Mouse (Mus musculus) forebrain, postnatal 0 days (tissue): ENCODE results near the gene Lrp1. TPM values are rescaled to one million over a fixed set of nuclear protein-coding genes. Genes with fewer than 3 reads are reported as not detected.

ENCODE experiments used
- ATAC-seq: fragments of 200-750 bp; cut with Nextera tagmentation; 2 replicates; pipeline ENCODE4 v1.8.0; 2017; ENCODE audit warnings: mild to moderate bottlenecking, moderate library complexity
- DNase-seq: peaks from one replicate; pipeline ENCODE4 v3.0.0-alpha.2; 2015
- H3K27ac ChIP-seq: fragments of 300-500 bp; sonication (generic); 2 replicates; pipeline ENCODE4 v1.5.1; 2014; ENCODE audit warnings: low read depth, mild to moderate bottlenecking, antibody characterized with exemption, low read length, moderate library complexity, mixed read lengths
- H3K27me3 ChIP-seq: fragments of 300-500 bp; sonication (generic); 2 replicates; pipeline ENCODE4 v1.6.1; 2014; ENCODE audit warnings: mild to moderate bottlenecking, low read length, mixed read lengths; ENCODE audit not compliant: insufficient read depth
- H3K36me3 ChIP-seq: fragments of 300-500 bp; sonication (generic); 2 replicates; pipeline ENCODE4 v1.6.1; 2014; ENCODE audit warnings: mild to moderate bottlenecking, moderate library complexity; ENCODE audit not compliant: insufficient read depth
- H3K4me1 ChIP-seq: fragments of 300-500 bp; sonication (generic); 2 replicates; pipeline ENCODE4 v1.6.1; 2014; ENCODE audit warnings: antibody characterized with exemption; ENCODE audit not compliant: insufficient read depth
- H3K4me2 ChIP-seq: fragments of 300-500 bp; sonication (generic); 2 replicates; pipeline ENCODE4 v1.6.1; 2014; ENCODE audit warnings: low read depth, mild to moderate bottlenecking, moderate library complexity
- H3K4me3 ChIP-seq: fragments of 300-500 bp; sonication (generic); 2 replicates; pipeline ENCODE4 v1.5.1; 2014; ENCODE audit warnings: low read depth, low read length, mixed read lengths
- H3K9ac ChIP-seq: fragments of 300-500 bp; sonication (generic); 2 replicates; pipeline ENCODE4 v1.6.1; 2014; ENCODE audit warnings: mild to moderate bottlenecking
- H3K9me3 ChIP-seq: fragments of 300-500 bp; sonication (generic); 2 replicates; pipeline ENCODE4 v1.6.1; 2016; ENCODE audit warnings: low read length
- CTCF ChIP-seq: sonication (generic); IDR thresholded peaks from 2 replicates; pipeline ENCODE4 v1.5.1; 2016; ENCODE audit warnings: antibody characterized with exemption, control low read depth, low read depth
- WGBS: fragments of 180-500 bp; shearing (Covaris S2); extraction: QIAGEN DNeasy Blood & Tissue Kit; methylation state at CpG from one replicate; pipeline ENCODE4 v1.1.7; 2014; 5-methylcytosine and 5-hydroxymethylcytosine counted together
- polyA plus RNA-seq: library from polyadenylated mRNA; unstranded; fragments of >200 nt; fragmentation: Nextera tagmentation; extraction: Ambion mirVana; gene quantifications from 2 replicates; pipeline ENCODE4 v1.2.1, GENCODE M21; 2015
- total RNA-seq: library from RNA; depleted of rRNA; stranded (reverse); fragments of >200 nt; gene quantifications from 2 replicates; pipeline ENCODE4 v1.2.3, GENCODE M21; 2014

Lrp1 gene
- total and polyA plus RNA-seq, 2 experiments from 2014 or later: 70.4 to 228 TPM

- no peak for TF ChIP-seq CTCF
- no peak overlapping the region for H3K9ac ChIP-seq
- H3K4me1 ChIP-seq: no peaks in the 10 kb centered on the region
- no peak overlapping the region for H3K4me3 ChIP-seq
- no peak for DNase-seq
- WGBS: 84% methylated on average over 6 of the region's 6 CpGs
- H3K36me3 ChIP-seq: peaks cover 85% of the 10 kb centered on the region
- ATAC-seq: no peak
- H3K27ac ChIP-seq: no peak overlapping the region
- no peak overlapping the region for H3K4me2 ChIP-seq
- H3K27me3 ChIP-seq: no peaks in the 10 kb centered on the region
- H3K9me3 ChIP-seq: no peaks in the 10 kb centered on the region
Measured at GRCm38 (mm10) chr10:127570384-127570783, 50.6 kb downstream of the Lrp1 start.

GRCm38 (mm10) chr10:127569450-127569849 lies 51.5 kb downstream of the Lrp1 start:
- Histone ChIP-seq H3K36me3 (peaks cover 78% of the 10 kb centered on the region), H3K4me3 (no peak overlapping the region), H3K9me3 (no peaks in the 10 kb centered on the region), H3K9ac (no peak overlapping the region), H3K4me2 (no peak overlapping the region), H3K27ac (no peak overlapping the region), H3K27me3 (no peaks in the 10 kb centered on the region), H3K4me1 (no peaks in the 10 kb centered on the region)
- DNase-seq: peak; percentile 88
- TF ChIP-seq CTCF: peak; percentile 87
- WGBS: 35% methylated on average over 3 of the region's 3 CpGs
- ATAC-seq: peak; percentile 74

- no peaks in the 10 kb centered on the region for H3K9me3 ChIP-seq
- no peaks in the 10 kb centered on the region for H3K4me1 ChIP-seq
- no peak for TF ChIP-seq CTCF
- no peak overlapping the region for H3K4me3 ChIP-seq
- DNase-seq (no peak), ATAC-seq (no peak)
- H3K36me3 ChIP-seq: peaks cover 78% of the 10 kb centered on the region
- 96% methylated on average over 28 of the region's 28 CpGs for WGBS
- no peak overlapping the region for H3K4me2 ChIP-seq
- H3K27me3 ChIP-seq: no peaks in the 10 kb centered on the region
- no peak overlapping the region for H3K9ac ChIP-seq
- H3K27ac ChIP-seq: no peak overlapping the region
Measured at GRCm38 (mm10) chr10:127566553-127567326, 54.2 kb downstream of the Lrp1 start.

- ATAC-seq: peak; percentile 30; the same call in 1 of the 2 replicates
- Histone ChIP-seq H3K36me3 (peaks cover 85% of the 10 kb centered on the region), H3K9me3 (no peaks in the 10 kb centered on the region), H3K4me1 (no peaks in the 10 kb centered on the region), H3K9ac (no peak overlapping the region), H3K27ac (no peak overlapping the region), H3K4me3 (no peak overlapping the region), H3K27me3 (no peaks in the 10 kb centered on the region), H3K4me2 (no peak overlapping the region)
- TF ChIP-seq CTCF: no peak
- DNase-seq: no peak
- 56% methylated on average over 13 of the region's 13 CpGs for WGBS
Measured at GRCm38 (mm10) chr10:127564301-127564700, 56.6 kb downstream of the Lrp1 start.

GRCm38 (mm10) chr10:127563840-127564239 lies 57.1 kb downstream of the Lrp1 start:
- Histone ChIP-seq H3K4me3 (no peak overlapping the region), H3K27ac (no peak overlapping the region)
- WGBS: 82% methylated on average over 8 of the region's 8 CpGs

GRCm38 (mm10) chr10:127561145-127561544 lies 59.8 kb downstream of the Lrp1 start:
- TF ChIP-seq CTCF: peak; percentile 45
- Histone ChIP-seq H3K9me3 (no peaks in the 10 kb centered on the region), H3K9ac (no peak overlapping the region), H3K4me2 (no peak overlapping the region), H3K4me1 (no peaks in the 10 kb centered on the region), H3K27ac (no peak overlapping the region), H3K27me3 (no peaks in the 10 kb centered on the region), H3K36me3 (peaks cover 89% of the 10 kb centered on the region), H3K4me3 (no peak overlapping the region)
- DNase-seq (no peak), ATAC-seq (no peak)

More at GRCm38 (mm10) chr10:127563840-127564239, 57.1 kb downstream of the Lrp1 start:
- DNase-seq (no peak), ATAC-seq (no peak)
- Histone ChIP-seq H3K9me3 (no peaks in the 10 kb centered on the region), H3K9ac (no peak overlapping the region), H3K36me3 (peaks cover 85% of the 10 kb centered on the region), H3K4me2 (no peak overlapping the region), H3K27me3 (no peaks in the 10 kb centered on the region), H3K4me1 (no peaks in the 10 kb centered on the region)
- no peak for TF ChIP-seq CTCF

- Histone ChIP-seq H3K27me3 (no peaks in the 10 kb centered on the region), H3K9me3 (no peaks in the 10 kb centered on the region), H3K4me3 (no peak overlapping the region), H3K27ac (no peak overlapping the region), H3K4me1 (no peaks in the 10 kb centered on the region), H3K9ac (no peak overlapping the region), H3K4me2 (no peak overlapping the region), H3K36me3 (peaks cover 99% of the 10 kb centered on the region)
- TF ChIP-seq CTCF: peak; percentile 51
- 91% methylated on average over 13 of the region's 13 CpGs for WGBS
- ATAC-seq (no peak), DNase-seq (no peak)
Measured at GRCm38 (mm10) chr10:127557397-127557796, 63.6 kb downstream of the Lrp1 start.
